Mouse (Mus musculus) central nervous system, embryonic 11.5 days (tissue): ENCODE results near the gene Ccdc194. TPM values are rescaled to one million over a fixed set of nuclear protein-coding genes. Genes with fewer than 3 reads are reported as not detected.

Source experiments
- polyA plus RNA-seq: library from polyadenylated mRNA; depleted of rRNA; stranded (reverse); fragments of >200 nt; gene quantifications from 2 replicates; pipeline ENCODE4 v1.2.3, GENCODE M21; 2012; rRNA removed

Ccdc194 gene
- 0.48 and 0.52 TPM in 2 replicates for polyA plus RNA-seq

DNA sequence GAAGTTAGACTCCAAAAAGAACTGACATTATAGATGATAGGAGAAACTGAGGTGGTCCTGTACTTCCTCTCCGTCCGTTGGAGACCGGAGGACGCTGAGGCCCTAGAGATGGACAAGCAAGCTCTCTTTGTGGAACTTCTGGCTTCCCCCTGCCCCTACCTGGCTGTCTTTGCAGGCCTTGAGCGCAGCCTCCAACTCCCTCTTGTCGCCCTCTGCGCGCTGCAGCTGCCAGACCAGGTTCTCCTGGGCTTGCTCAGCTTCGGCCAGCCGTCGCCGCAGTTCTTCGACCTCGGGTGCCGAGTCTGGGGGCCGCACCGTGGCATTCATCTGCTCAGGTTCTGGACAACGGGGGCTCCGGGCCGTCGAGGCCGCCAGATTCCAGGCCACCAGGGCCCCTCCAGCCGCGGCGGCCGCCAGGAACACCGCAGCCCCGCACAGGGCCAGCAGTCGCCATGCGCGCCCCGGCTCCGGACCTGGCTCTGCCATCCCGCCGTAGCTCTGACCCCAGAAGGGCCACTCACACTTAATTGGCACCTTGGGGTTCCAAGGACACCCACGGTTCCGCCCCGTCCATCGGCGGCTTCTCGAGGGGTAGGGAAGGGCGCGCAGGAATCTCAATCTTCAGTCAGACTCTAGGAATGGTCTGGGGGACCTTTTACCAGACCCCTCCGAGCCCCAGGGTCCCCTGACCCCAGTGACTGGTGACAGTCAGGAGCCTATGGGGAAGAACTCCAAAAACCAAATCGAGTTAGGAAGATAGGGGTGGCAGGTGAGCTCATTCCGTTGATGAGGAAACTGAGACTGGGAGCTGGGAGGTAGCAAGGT lies at the start of gene Ccdc194:
Gene Ccdc194 (minus strand): TSS at position 486 of the 825 bp plus-strand sequence.

DNA sequence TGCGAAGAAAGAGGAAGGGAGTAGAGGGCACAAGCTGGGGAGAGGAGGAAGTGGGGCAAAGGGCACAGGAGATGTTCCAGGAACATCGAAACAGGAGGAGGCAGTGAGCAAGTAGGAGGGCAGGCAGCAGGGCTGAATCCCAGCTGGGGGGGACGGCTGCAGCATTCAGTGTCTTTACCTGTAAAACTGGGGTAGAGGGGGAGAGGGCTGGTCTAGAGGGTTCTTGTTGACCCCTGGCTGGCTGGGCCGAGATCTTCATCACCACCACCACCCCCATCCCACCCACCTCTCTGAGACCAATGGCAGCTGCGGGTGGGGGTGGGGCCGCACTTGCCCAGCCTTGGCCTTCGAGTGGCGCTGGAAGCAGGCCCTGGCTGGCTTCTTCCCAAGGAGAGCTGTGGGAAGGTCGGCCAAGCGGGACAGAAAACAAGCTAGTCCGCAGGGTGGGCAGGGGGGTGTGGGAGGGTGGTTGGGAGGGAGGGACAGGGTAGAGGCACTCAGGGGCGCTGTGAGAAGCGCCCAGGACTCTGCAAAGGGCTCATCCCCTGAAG lies 43.0 kb upstream of the Ccdc194 start, which contains the start of gene Slc27a1:
Gene Slc27a1 (plus strand): TSS at position 496 of the 551 bp plus-strand sequence.

DNA sequence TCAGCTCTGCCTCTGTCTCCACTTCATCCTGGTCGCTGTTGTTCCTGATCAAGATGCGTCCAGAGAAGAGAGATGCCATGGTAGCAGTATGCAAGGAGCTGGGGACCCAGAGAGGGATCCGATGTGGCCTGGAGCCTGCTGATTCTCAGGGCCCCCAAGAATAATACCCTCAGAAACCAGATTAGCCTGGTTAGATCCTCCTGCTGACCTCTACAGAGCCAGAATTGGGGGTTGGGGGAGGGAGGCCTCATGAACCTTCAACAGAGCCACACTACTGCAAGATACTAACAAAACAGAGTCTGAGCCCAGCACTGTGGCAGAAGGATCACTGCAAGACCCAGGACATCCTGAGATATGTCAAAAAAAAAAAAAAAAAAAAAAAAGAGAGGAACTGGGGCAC lies 41.0 kb upstream of the Ccdc194 start, which contains the start of gene Nxnl1:
Gene Nxnl1 (minus strand): TSS at position 101 of the 400 bp plus-strand sequence.

GRCm38 (mm10) chr8:71558071-71558957 lies 32.8 kb upstream of the Ccdc194 start, which contains the start of gene Tmem221:
Gene Tmem221, minus strand, starts transcription at chr8:71558871.

DNA sequence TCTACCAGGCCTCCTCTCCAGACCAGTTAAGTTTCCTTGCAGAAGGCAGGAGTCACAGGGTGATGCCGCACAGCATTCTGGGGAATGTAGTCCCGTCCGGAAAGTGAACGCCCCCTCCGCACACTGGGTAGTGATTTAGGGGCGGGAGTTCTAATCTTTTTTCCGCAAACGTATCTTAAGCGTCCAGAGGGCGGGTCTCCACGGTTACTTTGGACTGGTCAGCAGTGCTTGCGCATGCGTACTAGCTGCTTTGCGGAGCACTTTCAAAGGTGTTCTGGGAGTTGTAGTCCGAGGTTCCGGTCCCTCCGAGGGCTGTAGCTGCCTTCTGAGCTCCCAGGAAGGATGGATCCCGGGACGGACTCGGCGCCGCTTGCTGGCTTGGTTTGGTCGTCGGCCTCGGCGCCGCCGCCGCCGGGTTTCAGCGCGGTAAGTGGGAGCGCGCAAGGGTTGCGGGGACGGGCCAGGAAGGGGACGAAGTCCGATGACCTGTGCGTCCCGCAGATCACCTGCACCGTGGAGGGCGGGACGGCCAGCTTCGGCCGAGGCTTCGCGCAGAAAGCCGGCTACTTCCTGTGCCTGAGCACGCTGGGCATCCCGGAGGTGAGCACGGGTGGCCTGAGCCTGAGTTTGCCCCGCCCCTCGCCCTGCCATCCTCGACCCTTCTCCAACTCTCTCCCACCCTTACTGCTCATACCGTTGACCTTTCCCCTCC lies 17.3 kb upstream of the Ccdc194 start, which contains the start of gene Mvb12a:
Gene Mvb12a (plus strand): TSS at position 291 of the 712 bp plus-strand sequence.

GRCm38 (mm10) chr8:71537028-71537867 lies 11.7 kb upstream of the Ccdc194 start, which contains the start of gene Bst2:
Gene Bst2, minus strand, starts transcription at chr8:71537456.

GRCm38 (mm10) chr8:71511644-71512043 lies 13.9 kb downstream of the Ccdc194 start, which contains the start of gene Plvap:
Gene Plvap, minus strand, starts transcription at chr8:71511752.

GRCm38 (mm10) chr8:71487691-71488445 lies 37.6 kb downstream of the Ccdc194 start, which contains the start of gene Gtpbp3:
Gene Gtpbp3, plus strand, starts transcription at chr8:71488103.

DNA sequence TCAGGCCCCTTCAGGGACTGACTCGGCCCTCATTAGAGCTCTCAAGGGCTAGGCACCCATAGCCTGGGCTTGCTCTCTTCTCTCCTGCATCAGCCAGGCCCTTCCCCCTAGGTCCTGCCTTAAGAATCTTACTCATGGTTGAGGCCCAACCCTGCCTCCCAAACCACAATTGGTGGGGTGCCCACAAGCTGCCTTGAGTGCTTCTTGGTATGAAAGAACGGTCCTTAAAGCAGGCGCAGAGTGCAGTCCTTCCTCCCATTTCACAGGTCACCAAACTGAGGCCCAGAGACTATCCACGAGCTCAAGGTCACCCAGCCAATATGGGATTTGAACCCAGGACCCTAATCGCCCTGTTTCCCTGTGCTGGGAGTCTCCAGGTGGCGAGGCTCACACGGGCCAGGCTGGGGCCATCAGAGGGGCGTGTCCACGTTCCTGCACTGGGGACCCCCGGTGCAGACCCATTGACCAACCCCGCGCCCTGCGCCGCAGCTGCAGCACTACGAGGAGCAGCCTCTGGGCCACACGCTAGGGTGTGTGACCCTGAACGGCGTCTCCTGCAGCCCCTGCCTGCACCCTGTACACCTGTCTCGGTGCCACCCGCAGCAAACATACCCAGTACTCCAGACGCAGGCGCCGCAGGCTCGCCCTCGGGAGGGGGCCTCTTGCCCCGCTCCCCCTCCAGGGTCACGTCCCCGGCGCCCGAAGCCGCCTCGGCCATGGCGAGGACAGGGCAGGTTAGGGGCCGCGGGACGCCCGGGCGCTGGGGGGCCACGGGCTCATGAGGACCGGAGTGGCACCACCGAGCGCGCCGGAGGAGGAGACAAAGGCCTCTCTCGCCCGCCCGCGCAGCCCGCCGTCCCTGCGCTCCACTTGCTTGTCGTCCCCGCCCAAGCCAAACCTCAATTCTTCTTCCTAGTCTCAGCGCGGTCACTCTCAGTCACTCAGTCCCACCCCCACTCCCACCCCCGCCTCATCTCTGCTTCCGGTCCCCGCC lies 40.1 kb downstream of the Ccdc194 start, which contains the start of gene Ano8:
Gene Ano8 (minus strand): TSS at position 822 of the 994 bp plus-strand sequence.

Other genes starting within 250 kb of the Ccdc194 start
- gene Use1, start 158.9 kb downstream of the Ccdc194 start, polyA plus RNA-seq, result 132 and 143 TPM in 2 replicates
- 1.9 and 2.5 TPM in 2 replicates for gene Ocel1, start 154.4 kb downstream of the Ccdc194 start, polyA plus RNA-seq
- 71.4 and 73.9 TPM in 2 replicates for gene Nr2f6, start 143.8 kb downstream of the Ccdc194 start, polyA plus RNA-seq
- 7.8 and 7.9 TPM in 2 replicates for gene Ushbp1, start 129.9 kb downstream of the Ccdc194 start, polyA plus RNA-seq
- gene Babam1, start 128.8 kb downstream of the Ccdc194 start, polyA plus RNA-seq, result 128 and 175 TPM in 2 replicates
- 46.1 and 53.5 TPM in 2 replicates for gene Ankle1, start 119.7 kb downstream of the Ccdc194 start, polyA plus RNA-seq
- 63.1 and 67.7 TPM in 2 replicates for gene Abhd8, start 62.1 kb downstream of the Ccdc194 start, polyA plus RNA-seq
- 82.2 and 83.9 TPM in 2 replicates for gene Mrpl34, start 60.8 kb downstream of the Ccdc194 start, polyA plus RNA-seq
- gene Dda1, start 56.5 kb downstream of the Ccdc194 start, polyA plus RNA-seq, result 70.7 and 98.5 TPM in 2 replicates
- gene Ano8, start 39.7 kb downstream of the Ccdc194 start, polyA plus RNA-seq, result 64.5 and 107 TPM in 2 replicates
- gene Gtpbp3, start 37.6 kb downstream of the Ccdc194 start, polyA plus RNA-seq, result 30.7 and 37.4 TPM in 2 replicates
- 29.5 and 39.7 TPM in 2 replicates for gene Plvap, start 14.0 kb downstream of the Ccdc194 start, polyA plus RNA-seq
- 15.8 and 19.0 TPM in 2 replicates for gene Bst2, start 11.7 kb upstream of the Ccdc194 start, polyA plus RNA-seq
- 62.6 and 71.2 TPM in 2 replicates for gene Mvb12a, start 17.2 kb upstream of the Ccdc194 start, polyA plus RNA-seq
- gene Tmem221, start 33.2 kb upstream of the Ccdc194 start, polyA plus RNA-seq, result 0.22 and 0.23 TPM in 2 replicates
- gene Nxnl1, start 40.9 kb upstream of the Ccdc194 start, polyA plus RNA-seq, result not detected in 2 replicates
- 50.4 and 64.7 TPM in 2 replicates for gene Slc27a1, start 43.2 kb upstream of the Ccdc194 start, polyA plus RNA-seq
- gene Pgls, start 66.5 kb upstream of the Ccdc194 start, polyA plus RNA-seq, result 126 and 164 TPM in 2 replicates
- 6.1 and 12.4 TPM in 2 replicates for gene Fam129c, start 71.9 kb upstream of the Ccdc194 start, polyA plus RNA-seq
- gene Colgalt1, start 85.3 kb upstream of the Ccdc194 start, polyA plus RNA-seq, result 65.9 and 99.7 TPM in 2 replicates
- gene Unc13a, start 146.0 kb upstream of the Ccdc194 start, polyA plus RNA-seq, result 15.4 and 19.3 TPM in 2 replicates
- 3.5 TPM in 2 replicates for gene Jak3, start 150.6 kb upstream of the Ccdc194 start, polyA plus RNA-seq
- 0.57 and 1.1 TPM in 2 replicates for gene Insl3, start 163.5 kb upstream of the Ccdc194 start, polyA plus RNA-seq
- gene B3gnt3, start 176.1 kb upstream of the Ccdc194 start, polyA plus RNA-seq, result 0.40 and 0.66 TPM in 2 replicates
- 30.0 and 40.4 TPM in 2 replicates for gene Fcho1, start 200.0 kb upstream of the Ccdc194 start, polyA plus RNA-seq